Mouse (Mus musculus) small intestine, adult 2 months (tissue): ENCODE data around the gene Olfr1410.

Source experiments
- CTCF ChIP-seq: fragments of 200-500 bp; IDR thresholded peaks from 2 replicates; pipeline ENCODE4 v1.5.1; 2012; ENCODE audit warnings: low read depth, mild to moderate bottlenecking, control low read depth, inconsistent platforms, low read length, moderate library complexity, mixed read lengths; ENCODE audit not compliant: insufficient replicate concordance, insufficient read length; ENCODE audit errors: extremely low read depth
- POLR2A ChIP-seq: fragments of 200-500 bp; IDR thresholded peaks from 2 replicates; pipeline ENCODE4 v1.6.1; 2012; ENCODE audit warnings: low read depth, mild to moderate bottlenecking, control low read depth, inconsistent platforms, low read length, moderate library complexity

DNA sequence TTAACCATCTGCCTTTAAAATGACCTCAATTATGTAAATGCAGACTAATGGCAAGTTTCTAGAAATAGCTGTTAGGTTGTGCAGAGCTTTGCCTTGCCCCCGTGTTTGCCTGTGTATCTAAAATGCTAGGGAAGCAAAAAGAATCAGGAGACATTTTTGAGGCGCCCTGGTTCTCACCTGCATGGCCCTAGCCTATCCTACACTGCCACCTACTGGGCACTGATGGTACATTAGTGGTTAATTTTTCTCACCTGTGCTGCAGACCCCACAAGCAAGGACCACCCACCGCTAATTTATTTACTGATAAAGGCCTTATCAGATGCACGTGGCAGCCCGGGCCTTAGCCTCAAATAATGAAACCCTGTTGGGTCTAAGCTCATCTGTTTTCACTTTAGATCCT lies 5.4 kb downstream of the Olfr1410 start:
- TF ChIP-seq CTCF (peak; percentile 85; the same call in 1 of the 2 replicates), POLR2A (no peak)
